Mouse (Mus musculus): ENCODE measurements around the gene Dpp4. TPM values are rescaled to one million over a fixed set of nuclear protein-coding genes. Genes with fewer than 3 reads are reported as not detected.

Dpp4 gene
- polyA plus RNA-seq, 1 experiment from 2014 or later, result 2.0 TPM

- 92% methylated on average over 5 of the region's 5 CpGs for WGBS
- Histone ChIP-seq H3K27me3 (ENCODE audit: control insufficient read depth, insufficient read depth, low read depth, low read length) (no peaks in the 10 kb centered on the region), H3K4me3 (ENCODE audit: low read depth, low read length) (no peak overlapping the region), H3K4me1 (ENCODE audit: control insufficient read depth, insufficient read depth, low read length) (no peaks in the 10 kb centered on the region), H3K9me3 (replicated peaks; ENCODE audit: control insufficient read depth, low read length, poor library complexity, severe bottlenecking) (no peaks in the 10 kb centered on the region), H3K36me3 (ENCODE audit: control insufficient read depth, insufficient read depth, low read length) (no peaks in the 10 kb centered on the region), H3K4me2 (ENCODE audit: low read length) (no peak overlapping the region), H3K27ac (ENCODE audit: low read length) (no peak overlapping the region), H3K9ac (ENCODE audit: low read depth, low read length) (no peak overlapping the region)
- no peak for ATAC-seq
These were observed 37.8 kb upstream of the Dpp4 start for GRCm38 (mm10) chr2:62449692-62450346.

GRCm38 (mm10) chr2:62440802-62441544 is 28.9 kb upstream of the Dpp4 start:
- WGBS, result 71% methylated on average over 13 of the region's 13 CpGs
- ATAC-seq, result no peak

GRCm38 (mm10) chr2:62440083-62440482 is 28.1 kb upstream of the Dpp4 start:
- Histone ChIP-seq H3K9ac (ENCODE audit: low read depth, low read length) (no peak overlapping the region), H3K4me2 (ENCODE audit: low read length) (no peak overlapping the region), H3K27ac (ENCODE audit: low read length) (no peak overlapping the region), H3K27me3 (ENCODE audit: control insufficient read depth, insufficient read depth, low read depth, low read length) (no peaks in the 10 kb centered on the region), H3K4me1 (ENCODE audit: control insufficient read depth, insufficient read depth, low read length) (no peaks in the 10 kb centered on the region), H3K9me3 (replicated peaks; ENCODE audit: control insufficient read depth, low read length, poor library complexity, severe bottlenecking) (no peaks in the 10 kb centered on the region), H3K36me3 (ENCODE audit: control insufficient read depth, insufficient read depth, low read length) (no peaks in the 10 kb centered on the region), H3K4me3 (ENCODE audit: low read depth, low read length) (no peak overlapping the region)
- no peak for ATAC-seq
- 90% methylated on average over 4 of the region's 4 CpGs for WGBS

More at GRCm38 (mm10) chr2:62440802-62441544, 28.9 kb upstream of the Dpp4 start:
- Histone ChIP-seq H3K4me2 (ENCODE audit: low read length) (no peak overlapping the region), H3K9me3 (replicated peaks; ENCODE audit: control insufficient read depth, low read length, poor library complexity, severe bottlenecking) (no peaks in the 10 kb centered on the region), H3K4me3 (ENCODE audit: low read depth, low read length) (no peak overlapping the region), H3K36me3 (ENCODE audit: control insufficient read depth, insufficient read depth, low read length) (no peaks in the 10 kb centered on the region), H3K27me3 (ENCODE audit: control insufficient read depth, insufficient read depth, low read depth, low read length) (no peaks in the 10 kb centered on the region), H3K27ac (ENCODE audit: low read length) (no peak overlapping the region), H3K9ac (ENCODE audit: low read depth, low read length) (no peak overlapping the region), H3K4me1 (ENCODE audit: control insufficient read depth, insufficient read depth, low read length) (no peaks in the 10 kb centered on the region)

- H3K4me2 ChIP-seq (ENCODE audit: low read length), result no peak overlapping the region
- H3K4me3 ChIP-seq (ENCODE audit: low read depth, low read length), result no peak overlapping the region
- H3K27ac ChIP-seq (ENCODE audit: low read length), result no peak overlapping the region
- H3K27me3 ChIP-seq (ENCODE audit: control insufficient read depth, insufficient read depth, low read depth, low read length), result no peaks in the 10 kb centered on the region
- ATAC-seq, result no peak
- H3K9me3 ChIP-seq (replicated peaks; ENCODE audit: control insufficient read depth, low read length, poor library complexity, severe bottlenecking), result no peaks in the 10 kb centered on the region
- 80% methylated on average over 8 of the region's 8 CpGs for WGBS
- H3K4me1 ChIP-seq (ENCODE audit: control insufficient read depth, insufficient read depth, low read length), result no peaks in the 10 kb centered on the region
- no peaks in the 10 kb centered on the region for H3K36me3 ChIP-seq (ENCODE audit: control insufficient read depth, insufficient read depth, low read length)
- no peak overlapping the region for H3K9ac ChIP-seq (ENCODE audit: low read depth, low read length)
These were observed 19.3 kb upstream of the Dpp4 start for GRCm38 (mm10) chr2:62431245-62431795.

- Histone ChIP-seq H3K4me2 (ENCODE audit: low read length) (no peak overlapping the region), H3K36me3 (ENCODE audit: control insufficient read depth, insufficient read depth, low read length) (no peaks in the 10 kb centered on the region), H3K4me3 (ENCODE audit: low read depth, low read length) (no peak overlapping the region), H3K27ac (ENCODE audit: low read length) (no peak overlapping the region), H3K9me3 (replicated peaks; ENCODE audit: control insufficient read depth, low read length, poor library complexity, severe bottlenecking) (no peaks in the 10 kb centered on the region), H3K9ac (ENCODE audit: low read depth, low read length) (no peak overlapping the region), H3K27me3 (ENCODE audit: control insufficient read depth, insufficient read depth, low read depth, low read length) (no peaks in the 10 kb centered on the region), H3K4me1 (ENCODE audit: control insufficient read depth, insufficient read depth, low read length) (no peaks in the 10 kb centered on the region)
- ATAC-seq, result no peak
- 90% methylated on average over 3 of the region's 3 CpGs for WGBS
These were observed 13.9 kb upstream of the Dpp4 start for GRCm38 (mm10) chr2:62425941-62426340.

- H3K4me2 ChIP-seq (ENCODE audit: low read length), result no peak overlapping the region
- no peak; the same call in 1 of the 2 replicates for ATAC-seq
- no peak overlapping the region for H3K27ac ChIP-seq (ENCODE audit: low read length)
- no peaks in the 10 kb centered on the region for H3K4me1 ChIP-seq (ENCODE audit: control insufficient read depth, insufficient read depth, low read length)
- no peaks in the 10 kb centered on the region for H3K36me3 ChIP-seq (ENCODE audit: control insufficient read depth, insufficient read depth, low read length)
- WGBS, result 47% methylated on average over 4 of the region's 4 CpGs
- no peak overlapping the region for H3K9ac ChIP-seq (ENCODE audit: low read depth, low read length)
- no peaks in the 10 kb centered on the region for H3K27me3 ChIP-seq (ENCODE audit: control insufficient read depth, insufficient read depth, low read depth, low read length)
- H3K9me3 ChIP-seq (replicated peaks; ENCODE audit: control insufficient read depth, low read length, poor library complexity, severe bottlenecking), result no peaks in the 10 kb centered on the region
- H3K4me3 ChIP-seq (ENCODE audit: low read depth, low read length), result no peak overlapping the region
These were observed 11.3 kb upstream of the Dpp4 start for GRCm38 (mm10) chr2:62423343-62423776.

GRCm38 (mm10) chr2:62422515-62423342 is 10.7 kb upstream of the Dpp4 start:
- no peaks in the 10 kb centered on the region for H3K36me3 ChIP-seq (ENCODE audit: control insufficient read depth, insufficient read depth, low read length)
- no peak overlapping the region for H3K9ac ChIP-seq (ENCODE audit: low read depth, low read length)
- no peaks in the 10 kb centered on the region for H3K9me3 ChIP-seq (replicated peaks; ENCODE audit: control insufficient read depth, low read length, poor library complexity, severe bottlenecking)
- no peaks in the 10 kb centered on the region for H3K4me1 ChIP-seq (ENCODE audit: control insufficient read depth, insufficient read depth, low read length)
- H3K27ac ChIP-seq (ENCODE audit: low read length), result no peak overlapping the region
- H3K27me3 ChIP-seq (ENCODE audit: control insufficient read depth, insufficient read depth, low read depth, low read length), result no peaks in the 10 kb centered on the region
- ATAC-seq, result no peak
- H3K4me3 ChIP-seq (ENCODE audit: low read depth, low read length), result no peak overlapping the region
- H3K4me2 ChIP-seq (ENCODE audit: low read length), result no peak overlapping the region
- WGBS, result 70% methylated on average over 6 of the region's 6 CpGs

GRCm38 (mm10) chr2:62421229-62421628 is 9.2 kb upstream of the Dpp4 start:
- no peak overlapping the region for H3K27ac ChIP-seq (ENCODE audit: low read length)
- H3K9me3 ChIP-seq (replicated peaks; ENCODE audit: control insufficient read depth, low read length, poor library complexity, severe bottlenecking), result no peaks in the 10 kb centered on the region
- no peak overlapping the region for H3K9ac ChIP-seq (ENCODE audit: low read depth, low read length)
- no peak for ATAC-seq
- no peak overlapping the region for H3K4me3 ChIP-seq (ENCODE audit: low read depth, low read length)
- H3K36me3 ChIP-seq (ENCODE audit: control insufficient read depth, insufficient read depth, low read length), result no peaks in the 10 kb centered on the region
- WGBS, result 89% methylated on average over 4 of the region's 4 CpGs
- H3K4me1 ChIP-seq (ENCODE audit: control insufficient read depth, insufficient read depth, low read length), result no peaks in the 10 kb centered on the region
- H3K27me3 ChIP-seq (ENCODE audit: control insufficient read depth, insufficient read depth, low read depth, low read length), result no peaks in the 10 kb centered on the region
- no peak overlapping the region for H3K4me2 ChIP-seq (ENCODE audit: low read length)
